Mouse (Mus musculus) CH12.LX (cell line): ENCODE measurements around the gene Fgfr2. TPM values are rescaled to one million over a fixed set of nuclear protein-coding genes. Genes with fewer than 3 reads are reported as not detected.

Experiments
- DNase-seq: peaks from one replicate; pipeline ENCODE4 v3.0.0-alpha.2; 2013; ENCODE audit errors: extremely low read depth
- H3K27ac ChIP-seq: 2 replicates; pipeline ENCODE4 v1.5.1; 2012; ENCODE audit warnings: low read depth, mild to moderate bottlenecking, control low read depth, moderate library complexity; ENCODE audit not compliant: insufficient read depth
- H3K27me3 ChIP-seq: replicated peaks from 2 replicates; pipeline ENCODE3; 2012; ENCODE audit warnings: inconsistent platforms
- H3K36me3 ChIP-seq, 2 experiments: replicated peaks in 1 of 2; 2 replicates each; pipeline versions ENCODE3 to v1.6.1; 2012; ENCODE audit warnings: inconsistent platforms in 1 of 2, low read length in 1 of 2, mild to moderate bottlenecking in 1 of 2, mixed read lengths in 1 of 2, moderate library complexity in 1 of 2; ENCODE audit not compliant: control insufficient read depth in 1 of 2, insufficient read depth in 1 of 2
- H3K4me1 ChIP-seq, 2 experiments: 2 replicates each; pipeline ENCODE4 v1.6.1; 2012; ENCODE audit warnings: inconsistent platforms in 1 of 2, moderate library complexity in 1 of 2; ENCODE audit not compliant: insufficient read depth in 2 of 2, control insufficient read depth in 1 of 2
- H3K4me2 ChIP-seq: 2 replicates; pipeline ENCODE4 v1.6.1; 2012; ENCODE audit warnings: low read depth, mild to moderate bottlenecking, control low read depth; ENCODE audit not compliant: poor library complexity, insufficient read depth, severe bottlenecking
- H3K4me3 ChIP-seq, 3 experiments: fragments of 150-350 bp in 1 of 3; sonication (generic) in 1 of 3; replicated peaks in 1 of 3; 2 replicates each; pipeline versions ENCODE3 to v1.5.1; 2011 to 2012; ENCODE audit warnings: low read depth in 2 of 3, low read length in 2 of 3, mild to moderate bottlenecking in 2 of 3, moderate library complexity in 2 of 3, control low read depth in 1 of 3, improper control_type of control experiment in 1 of 3, inconsistent platforms in 1 of 3, mixed read lengths in 1 of 3; ENCODE audit not compliant: poor library complexity in 1 of 3
- H3K79me2 ChIP-seq: replicated peaks from 2 replicates; pipeline ENCODE4 v1.6.1; 2012; ENCODE audit warnings: mild to moderate bottlenecking, moderate library complexity; ENCODE audit not compliant: control insufficient read depth, poor library complexity, insufficient read depth, severe bottlenecking; ENCODE audit errors: extremely low read depth
- H3K9ac ChIP-seq: 2 replicates; pipeline ENCODE4 v1.6.1; 2012; ENCODE audit warnings: low read depth, mild to moderate bottlenecking, control low read depth, moderate library complexity; ENCODE audit not compliant: insufficient read depth
- H3K9me3 ChIP-seq: replicated peaks from 2 replicates; pipeline ENCODE3; 2012; ENCODE audit warnings: low read length, inconsistent platforms, mixed read lengths
- BHLHE40 ChIP-seq: IDR thresholded peaks from 2 replicates; pipeline ENCODE4 v1.6.1; 2011; ENCODE audit warnings: mild to moderate bottlenecking, low read depth, low read length, improper control_type of control experiment
- E2F4 ChIP-seq: IDR thresholded peaks from 2 replicates; pipeline ENCODE4 v1.6.1; 2011; ENCODE audit warnings: low read depth, low read length, improper control_type of control experiment; ENCODE audit not compliant: insufficient replicate concordance
- ETS1 ChIP-seq: conservative IDR thresholded peaks from 2 replicates; pipeline ENCODE4 v1.6.1; 2012; ENCODE audit warnings: low read depth, mild to moderate bottlenecking, inconsistent platforms, low read length, improper control_type of control experiment, moderate library complexity
- IRF4 ChIP-seq: IDR thresholded peaks from 2 replicates; pipeline ENCODE4 v1.6.1; 2014; ENCODE audit warnings: low read depth, mild to moderate bottlenecking, inconsistent platforms, low read length, improper control_type of control experiment
- JUN ChIP-seq: IDR thresholded peaks from 2 replicates; pipeline ENCODE4 v1.6.1; 2011; ENCODE audit warnings: low read depth, mild to moderate bottlenecking, low read length, improper control_type of control experiment, moderate library complexity; ENCODE audit not compliant: insufficient read depth
- JUND ChIP-seq: conservative IDR thresholded peaks from 2 replicates; pipeline ENCODE4 v1.6.1; 2011; ENCODE audit warnings: low read depth, low read length, improper control_type of control experiment
- KAT2A ChIP-seq: IDR thresholded peaks from 2 replicates; pipeline ENCODE4 v1.6.1; 2012; ENCODE audit warnings: low read length, improper control_type of control experiment, inconsistent platforms; ENCODE audit not compliant: insufficient replicate concordance
- MAFK ChIP-seq: IDR thresholded peaks from 2 replicates; pipeline ENCODE4 v1.6.1; 2011; ENCODE audit warnings: low read length, improper control_type of control experiment; ENCODE audit not compliant: insufficient replicate concordance
- MAZ ChIP-seq: IDR thresholded peaks from 2 replicates; pipeline ENCODE4 v1.6.1; 2012; ENCODE audit warnings: low read depth, mild to moderate bottlenecking, inconsistent platforms, low read length, improper control_type of control experiment, moderate library complexity
- MXI1 ChIP-seq: IDR thresholded peaks from 2 replicates; pipeline ENCODE4 v1.6.1; 2011; ENCODE audit warnings: mild to moderate bottlenecking, low read depth, low read length, improper control_type of control experiment
- NELFE ChIP-seq: IDR thresholded peaks from 2 replicates; pipeline ENCODE4 v1.6.1; 2011; ENCODE audit warnings: low read depth, low read length, improper control_type of control experiment
- NRF1 ChIP-seq: IDR thresholded peaks from 2 replicates; pipeline ENCODE4 v1.6.1; 2014; ENCODE audit warnings: low read depth, mild to moderate bottlenecking, inconsistent platforms, low read length, improper control_type of control experiment, moderate library complexity
- POLR2A ChIP-seq: IDR thresholded peaks from 2 replicates; pipeline ENCODE4 v1.6.1; 2011; ENCODE audit warnings: low read depth, mild to moderate bottlenecking, improper control_type of control experiment, low read length
- RCOR1 ChIP-seq: conservative IDR thresholded peaks from 2 replicates; pipeline ENCODE4 v1.6.1; 2012; ENCODE audit warnings: low read depth, mild to moderate bottlenecking, inconsistent platforms, low read length, improper control_type of control experiment
- SMC3 ChIP-seq: IDR thresholded peaks from 2 replicates; pipeline ENCODE4 v1.6.1; 2011; ENCODE audit warnings: low read depth, low read length, improper control_type of control experiment
- TCF12 ChIP-seq: IDR thresholded peaks from 2 replicates; pipeline ENCODE4 v1.6.1; 2014; ENCODE audit warnings: low read depth, mild to moderate bottlenecking, inconsistent platforms, low read length, improper control_type of control experiment
- USF1 ChIP-seq: IDR thresholded peaks from 2 replicates; pipeline ENCODE4 v1.6.1; 2014; ENCODE audit warnings: low read depth, mild to moderate bottlenecking, inconsistent platforms, low read length, improper control_type of control experiment
- ZKSCAN1 ChIP-seq: IDR thresholded peaks from 2 replicates; pipeline ENCODE4 v1.6.1; 2012; ENCODE audit warnings: low read depth, inconsistent platforms, low read length, improper control_type of control experiment, borderline replicate concordance
- ZMIZ1 ChIP-seq: IDR thresholded peaks from 2 replicates; pipeline ENCODE4 v1.6.1; 2012; ENCODE audit warnings: low read depth, mild to moderate bottlenecking, inconsistent platforms, low read length, improper control_type of control experiment
- ZNF384 ChIP-seq: IDR thresholded peaks from 2 replicates; pipeline ENCODE4 v1.6.1; 2012; ENCODE audit warnings: low read depth, low read length, improper control_type of control experiment, inconsistent platforms
- dilution Hi-C: fragments of 300-500 bp; cut with MboI; formaldehyde crosslinking; loops from 2 replicates; pipeline ENCODE4 v1.14.3; 2020; ENCODE audit warnings: low sequenced_read_pairs; ENCODE audit not compliant: extremely low pct_unique_long_range_greater_than_20kb, extremely low pct_ligation_motif_present
- in situ Hi-C: fragments of 300-500 bp; cut with MboI; formaldehyde crosslinking; loops from 3 replicates; pipeline ENCODE4 v1.14.3; 2019; ENCODE audit warnings: low sequenced_read_pairs, low pct_ligation_motif_present, low pct_unique_long_range_greater_than_20kb, mixed read lengths
- polyA plus RNA-seq: library from polyadenylated mRNA; unstranded; fragments of >175 nt; gene quantifications from 2 replicates; pipeline ENCODE4 v1.2.1, GENCODE M21; 2012; ENCODE audit warnings: low read depth; ENCODE audit not compliant: insufficient read length
- total RNA-seq, 2 experiments: library from RNA; depleted of rRNA; stranded (reverse); fragments of 300-350 nt in 1 of 2; fragments of >200 nt in 1 of 2; gene quantifications; 2 replicates each; pipeline ENCODE4 v1.2.3; 2012 to 2014

The Fgfr2 gene
- total and polyA plus RNA-seq, 3 experiments = not detected

GRCm38 (mm10) chr7:132267721-132268498 lies 855.2 kb downstream of the Fgfr2 start (continued):
- TF ChIP-seq NELFE (no peak), USF1 (no peak), IRF4 (peak; percentile 90), ETS1 (peak; percentile 41; the same call in 1 of the 2 replicates), JUN (no peak), SMC3 (no peak), MAFK (peak; percentile 27; the same call in 1 of the 2 replicates), POLR2A (no peak), BHLHE40 (peak; percentile 84), ZNF384 (no peak), MXI1 (no peak)

- H3K4me1 ChIP-seq = peaks cover 13 to 19% of the 10 kb centered on the region in 2 experiments
- no peaks in the 10 kb centered on the region for H3K79me2 ChIP-seq
- H3K9me3 ChIP-seq = no peaks in the 10 kb centered on the region
- no peak overlapping the region for H3K9ac ChIP-seq
- H3K27me3 ChIP-seq = peaks cover 26% of the 10 kb centered on the region
- no peak overlapping the region for H3K4me2 ChIP-seq
- no peak overlapping the region for H3K27ac ChIP-seq
- DNase-seq = no peak
- H3K4me3 ChIP-seq = no peak overlapping the region
- dilution Hi-C loops (no loop called here), in situ Hi-C loops (no loop called here)
- no peak for TF ChIP-seq TCF12
- TF ChIP-seq MXI1 = no peak
- no peak for TF ChIP-seq JUN
- no peak for TF ChIP-seq KAT2A
- no peak for TF ChIP-seq E2F4
- TF ChIP-seq NRF1 = no peak
- no peak for TF ChIP-seq RCOR1
- TF ChIP-seq ZKSCAN1 = no peak
- no peak for TF ChIP-seq ZMIZ1
- no peak for TF ChIP-seq MAZ
- TF ChIP-seq JUND = no peak
- H3K36me3 ChIP-seq = no peaks in the 10 kb centered on the region
Observed at GRCm38 (mm10) chr7:132264763-132265162, 858.4 kb downstream of the Fgfr2 start.
